Mouse (Mus musculus) C2C12 (cell line): ENCODE measurements at regions not wholly inside any gene's neighbourhood (a gene's known extent, or its start where the extent isn't known, plus 50 kb on each side); places are given as distances from the start of the nearest gene placed in this dataset.

Experiments
- CEBPB ChIP-seq: IDR thresholded peaks from one replicate; pipeline ENCODE4 v1.6.1; 2011; ENCODE audit warnings: low read depth, mild to moderate bottlenecking, control low read depth, moderate library complexity
- CTCF ChIP-seq: IDR thresholded peaks from one replicate; pipeline ENCODE4 v1.5.1; 2011; ENCODE audit not compliant: control insufficient read depth, insufficient read depth, insufficient read length
- MAX ChIP-seq: IDR thresholded peaks from one replicate; pipeline ENCODE4 v1.6.1; 2011; ENCODE audit warnings: mild to moderate bottlenecking, control low read depth
- MYOD1 ChIP-seq: IDR thresholded peaks from one replicate; pipeline ENCODE4 v1.6.1; 2011; ENCODE audit warnings: low read depth; ENCODE audit not compliant: control insufficient read depth, insufficient read length
- MYOG ChIP-seq: IDR thresholded peaks from one replicate; pipeline ENCODE4 v1.6.1; 2011; ENCODE audit not compliant: control insufficient read depth, insufficient read length; ENCODE audit errors: extremely low read depth
- USF1 ChIP-seq: IDR thresholded peaks from one replicate; pipeline ENCODE4 v1.6.1; 2011; ENCODE audit warnings: low read depth, mild to moderate bottlenecking, control low read depth, moderate library complexity

DNA sequence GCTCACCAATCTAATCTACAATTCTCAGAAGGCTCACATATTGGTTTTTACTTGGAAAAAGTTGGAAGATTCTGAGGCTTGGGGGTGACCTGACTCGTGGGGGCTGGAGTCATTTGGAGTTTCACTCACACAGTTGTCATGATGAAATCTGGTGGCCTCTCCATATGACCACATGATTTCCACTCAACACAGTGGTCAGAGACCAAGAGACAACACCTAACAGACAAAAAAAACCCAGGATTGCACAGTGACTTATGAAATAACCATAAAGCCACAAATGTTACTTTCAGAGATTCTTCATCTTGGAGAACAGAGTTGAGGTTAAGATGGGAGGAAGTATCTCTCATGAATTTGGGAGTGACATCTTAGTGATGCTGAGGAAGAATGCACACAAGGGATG, 263.4 kb upstream of the Tgfbr2 start:
- TF ChIP-seq CTCF (no peak), USF1 (no peak), MAX (no peak), MYOG (no peak), CEBPB (no peak), MYOD1 (no peak)
